Mouse (Mus musculus) gastrocnemius, postnatal 36 days (tissue): ENCODE measurements around the gene Ky. TPM values are rescaled to one million over a fixed set of nuclear protein-coding genes. Genes with fewer than 3 reads are reported as not detected.

ENCODE experiments used
- DNase-seq, 2 experiments: peaks; one replicate each; pipeline ENCODE4 v3.0.0; 2022
- intact Hi-C: fragments of 180-260 bp; cut with DNase I; formaldehyde crosslinking; loops from one replicate; pipeline ENCODE4 v1.15.1; 2025
- total RNA-seq, 2 experiments: library from RNA; stranded (reverse); gene quantifications; 2 replicates each; pipeline ENCODE4 v1.2.3; 2021

Ky gene
- total RNA-seq, 2 experiments from 2014 or later, result 78.9 to 87.7 TPM

DNA sequence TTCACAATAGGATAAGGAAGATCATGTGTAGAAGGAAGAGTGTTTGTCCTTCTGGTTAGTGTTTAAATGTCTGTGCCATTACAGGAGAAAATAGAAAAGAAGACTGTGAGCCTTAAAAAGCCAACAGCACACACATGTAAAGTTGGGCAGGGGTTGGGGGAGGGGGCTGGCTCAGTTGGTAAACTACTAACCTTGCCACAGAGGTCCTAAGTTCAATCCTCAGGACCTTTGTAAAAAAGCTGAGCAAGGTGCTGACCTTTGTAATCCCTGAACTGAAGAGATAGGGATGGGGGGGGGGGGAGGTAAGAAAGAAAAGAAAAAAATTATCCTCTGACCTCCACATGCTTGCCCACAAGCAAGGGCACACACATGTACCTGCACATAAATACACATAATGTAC, 5.8 kb upstream of the Ky start:
- intact Hi-C loops, result loop anchor here (5.0 kb wide), 1 partner anchor 87 kb away; no protein-coding TSS in a partner anchor
- DNase-seq, result no peak

DNA sequence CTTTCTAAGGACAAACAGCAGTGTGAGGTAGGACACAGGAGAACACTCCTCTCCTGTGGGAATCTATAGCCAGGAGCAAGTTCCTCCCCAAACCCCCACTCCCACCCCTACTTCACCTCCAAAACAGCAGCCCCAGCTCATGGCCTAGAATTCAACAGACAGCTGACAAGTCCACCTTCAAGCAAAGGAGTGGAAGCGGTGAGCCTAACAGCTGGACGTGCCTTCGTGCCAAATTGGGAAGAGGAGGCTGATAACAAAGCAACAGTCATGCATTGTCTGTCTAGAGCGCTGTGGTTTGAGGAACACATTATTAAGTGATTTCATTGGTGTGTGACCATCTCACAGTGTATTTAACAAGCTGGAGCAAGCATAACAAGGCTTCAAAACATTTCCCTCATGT, 4.4 kb upstream of the Ky start:
- DNase-seq, result no peak
- intact Hi-C loops, result no loop called here

DNA sequence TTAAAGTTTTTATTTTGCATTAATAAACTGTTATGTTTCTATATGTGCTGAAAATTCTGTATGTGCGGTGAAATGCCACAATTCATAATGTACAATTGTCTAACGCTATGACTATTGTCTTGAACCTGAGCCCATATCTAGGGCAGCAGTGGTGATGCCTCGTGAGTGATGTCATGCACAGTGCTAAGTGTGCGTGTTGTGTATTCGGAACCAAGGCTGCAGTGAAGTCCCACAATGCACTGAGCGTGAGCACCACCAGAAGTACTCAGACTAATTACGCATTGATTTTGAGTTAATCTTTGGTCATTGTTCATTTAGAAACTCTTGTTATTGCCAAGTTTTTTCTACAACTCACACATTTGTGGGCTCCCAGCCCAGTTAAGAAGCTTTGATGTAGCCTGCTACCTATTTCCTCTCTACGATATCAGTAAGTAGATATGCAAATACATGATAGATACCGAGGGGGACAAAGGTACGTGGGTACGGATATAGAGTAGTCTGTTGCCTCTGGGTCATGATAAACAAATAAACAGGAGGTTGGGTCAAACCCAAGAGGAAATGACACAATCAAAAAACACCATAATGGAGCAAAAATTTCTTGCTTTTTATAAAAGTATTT, 3.4 kb upstream of the Ky start:
- intact Hi-C loops, result no loop called here
- DNase-seq, result no peak

DNA sequence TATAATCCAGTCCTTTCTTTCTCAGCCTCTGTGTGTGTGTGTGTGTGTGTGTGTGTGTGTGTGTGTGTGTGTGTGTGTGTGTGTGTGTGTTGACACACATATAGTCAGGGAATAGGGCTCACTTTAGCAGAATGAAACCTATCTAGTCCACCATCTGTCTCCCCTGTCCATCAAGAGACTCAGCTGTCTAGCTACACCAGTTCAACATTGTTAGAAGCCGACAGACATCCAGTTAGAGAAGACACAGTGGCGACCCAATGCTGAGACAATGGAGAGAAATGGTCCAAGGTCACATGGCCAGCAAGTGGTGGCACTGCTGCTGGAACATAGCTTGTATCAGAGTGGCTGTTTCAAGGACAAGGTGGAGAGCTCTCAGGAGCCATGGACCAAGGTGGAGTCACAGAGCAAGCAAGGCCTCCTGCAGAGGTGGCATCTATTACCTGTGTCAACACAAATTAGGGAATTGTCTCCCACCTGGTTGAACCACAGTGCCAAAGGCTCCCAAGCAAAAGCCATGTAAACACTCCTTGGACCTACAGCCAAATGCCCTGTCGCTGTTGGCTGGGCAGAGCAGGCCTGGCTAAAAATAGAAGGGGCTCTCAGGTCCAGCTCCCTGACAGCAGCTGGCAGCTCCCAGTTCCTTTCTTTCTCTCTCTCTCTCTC, 703 bp upstream of the Ky start:
- DNase-seq, result peak in 1 of 2 experiments; percentile 37

DNA sequence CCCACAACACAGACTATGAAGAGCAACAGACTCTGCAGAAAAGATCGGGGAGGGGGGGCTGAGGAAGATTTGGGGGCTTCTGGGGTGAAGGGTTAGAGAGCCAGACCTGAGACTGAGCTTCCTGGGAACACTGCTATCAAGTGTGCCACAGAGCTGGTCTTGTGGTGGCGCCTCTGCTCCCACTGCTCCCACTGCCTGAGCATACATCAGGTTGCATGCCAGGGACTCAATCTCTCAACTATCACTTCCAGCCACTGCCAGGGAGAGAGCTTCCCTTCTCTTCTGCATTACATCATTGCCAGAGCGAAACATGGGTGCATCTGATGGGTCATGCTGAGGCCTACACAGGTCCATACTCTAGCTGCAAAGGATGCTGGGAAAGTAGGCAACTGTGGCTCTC, 2.8 kb downstream of the Ky start:
- DNase-seq, result no peak
- intact Hi-C loops, result no loop called here

More for the DNA sequence above, 703 bp upstream of the Ky start:
- intact Hi-C loops, result no loop called here

DNA sequence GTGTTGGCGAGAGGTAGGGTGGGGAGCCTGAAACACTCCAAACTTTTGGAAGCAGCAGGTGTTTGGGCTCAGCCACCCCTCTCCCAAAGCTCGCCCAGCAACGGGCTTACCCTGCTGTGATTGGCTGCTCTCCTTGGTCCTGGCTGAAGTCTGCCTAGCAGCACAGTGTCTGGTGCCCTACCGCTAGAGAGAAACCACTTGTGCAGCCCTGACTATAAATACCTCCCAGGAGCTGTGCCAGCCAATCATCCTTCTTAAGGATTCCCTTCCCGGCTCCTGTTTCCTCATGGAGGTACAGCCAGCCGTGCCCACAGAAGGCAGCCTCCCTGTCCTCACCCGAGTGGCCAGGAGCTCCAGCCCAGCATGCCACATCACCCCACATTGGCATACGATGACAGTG, 5.9 kb downstream of the Ky start:
- DNase-seq, result peak; percentile 53 to 72
- intact Hi-C loops, result loop anchor here (5.0 kb wide), 1 partner anchor 104 kb away; no protein-coding TSS in a partner anchor

DNA sequence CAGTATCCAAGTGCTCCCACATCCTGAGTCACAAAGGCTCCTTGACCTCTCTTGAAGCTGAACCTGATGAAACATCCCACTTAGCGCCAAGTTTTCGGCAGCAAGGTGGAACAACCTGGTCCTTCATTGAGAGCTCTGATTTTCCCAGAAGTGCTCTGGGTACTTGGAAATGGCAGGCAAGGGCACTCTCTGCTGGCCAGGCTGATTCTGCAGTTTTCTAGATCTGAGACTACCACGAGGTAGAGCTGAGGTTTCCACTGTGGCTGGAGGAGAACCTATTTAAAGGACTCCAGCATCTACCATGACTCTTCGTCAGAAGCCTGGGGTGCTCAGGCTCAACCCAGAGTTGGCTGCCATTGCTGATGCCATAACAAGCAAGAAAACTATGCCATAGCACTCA, 8.0 kb downstream of the Ky start:
- intact Hi-C loops, result loop anchor here (5.0 kb wide), 1 partner anchor 106 kb away; no protein-coding TSS in a partner anchor
- no peak for DNase-seq

DNA sequence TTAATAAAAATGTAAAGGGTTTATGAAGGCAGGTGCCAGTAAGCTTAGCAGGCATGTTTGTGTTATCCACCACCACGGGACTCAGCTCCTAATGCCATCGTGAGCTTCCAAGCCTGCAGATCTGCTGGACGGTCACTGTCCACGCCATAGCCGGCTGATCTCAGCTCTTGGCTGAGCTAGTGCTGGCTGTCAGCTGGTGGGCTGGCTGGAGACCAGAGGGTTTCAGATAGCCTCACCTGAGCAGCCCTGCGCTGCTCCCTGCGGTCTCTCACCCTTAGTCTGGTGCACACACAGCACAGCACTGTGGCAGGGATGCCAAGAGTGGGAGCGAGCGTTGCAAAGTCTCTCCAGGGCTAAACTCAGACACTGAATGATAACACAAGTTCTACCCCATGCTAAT, 12.9 kb downstream of the Ky start:
- intact Hi-C loops, result loop anchor here (5.0 kb wide), 1 partner anchor 96 kb away; no protein-coding TSS in a partner anchor
- DNase-seq, result peak; percentile 59 to 70

DNA sequence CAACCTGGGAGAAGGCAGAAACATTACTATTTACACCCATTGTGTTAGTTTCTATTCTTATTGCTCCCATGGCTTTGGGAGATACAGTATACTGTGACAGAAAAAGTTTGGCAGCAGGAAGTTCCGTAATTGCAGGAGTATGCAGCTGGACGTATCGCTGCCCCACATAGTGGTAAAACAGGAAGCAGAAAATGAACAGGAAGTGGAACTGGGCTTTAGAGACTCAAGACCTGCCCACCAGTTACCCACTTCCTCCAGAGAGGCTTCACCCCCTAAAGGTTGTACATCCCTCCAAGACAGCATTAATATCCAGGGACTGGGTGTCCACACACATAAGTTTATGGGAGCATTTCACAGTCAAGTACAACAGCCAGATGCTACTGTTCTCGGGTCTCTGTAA, 15.8 kb downstream of the Ky start:
- no peak for DNase-seq
- intact Hi-C loops, result no loop called here

DNA sequence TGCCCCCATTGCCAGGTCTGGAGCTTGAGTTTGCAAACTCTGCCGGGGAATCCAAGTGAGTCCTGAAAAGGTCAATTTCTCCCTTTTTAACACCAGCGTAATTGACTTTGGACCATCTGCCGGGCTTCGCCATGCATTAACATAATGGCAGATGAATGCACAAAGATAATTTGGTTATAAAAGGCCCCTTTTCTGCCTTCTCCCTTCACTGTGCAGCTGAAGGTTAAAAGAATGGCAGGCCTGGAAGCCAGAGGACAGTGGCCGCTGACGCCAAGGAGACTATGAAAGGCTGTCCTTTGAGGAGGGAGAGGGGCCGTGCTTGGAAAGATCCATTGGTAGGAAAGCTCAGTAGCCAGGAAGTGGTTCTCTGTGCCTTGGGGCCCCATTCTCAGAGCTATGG, 22.6 kb downstream of the Ky start:
- no peak for DNase-seq
- intact Hi-C loops, result no loop called here

DNA sequence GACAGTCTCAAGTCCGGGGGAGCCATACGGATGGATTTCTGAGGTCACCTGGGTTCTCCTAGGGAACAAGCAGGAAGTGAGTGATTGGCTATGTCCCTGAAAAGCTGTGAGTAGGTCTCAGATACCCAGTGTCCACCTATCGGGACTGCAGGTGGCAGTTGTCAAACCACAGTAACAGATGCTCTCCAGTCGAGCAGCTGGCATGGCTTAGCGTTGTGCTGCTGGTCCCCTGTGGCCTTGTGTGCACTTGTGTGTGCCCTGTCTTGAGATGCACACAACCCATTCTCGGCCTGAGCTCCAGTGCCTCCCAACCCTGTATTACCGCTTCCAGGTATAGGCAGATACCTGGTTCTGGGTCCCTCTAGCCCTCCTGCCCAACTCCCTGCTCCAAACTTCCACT, 23.0 kb downstream of the Ky start:
- DNase-seq, result no peak
- intact Hi-C loops, result no loop called here

DNA sequence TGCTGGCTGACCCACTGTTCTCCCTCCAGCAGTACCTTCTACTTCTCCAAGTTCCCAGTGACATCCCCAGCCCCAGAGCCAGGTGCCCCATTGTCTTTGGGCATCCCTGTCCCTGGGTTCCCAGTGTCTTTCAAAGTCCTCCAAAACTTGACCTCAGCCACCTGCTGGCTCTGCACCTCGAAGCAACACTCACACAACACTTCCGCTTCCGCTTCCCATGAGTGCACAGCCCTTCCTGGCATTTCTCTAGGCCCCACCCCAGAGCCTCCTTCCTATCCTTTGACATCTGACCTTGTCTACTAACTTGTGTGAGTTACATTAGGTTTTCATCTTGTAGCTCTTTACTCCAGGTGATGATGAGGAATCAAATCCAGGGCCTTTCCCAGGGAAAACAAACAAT, 23.5 kb downstream of the Ky start:
- DNase-seq, result no peak
- intact Hi-C loops, result no loop called here

DNA sequence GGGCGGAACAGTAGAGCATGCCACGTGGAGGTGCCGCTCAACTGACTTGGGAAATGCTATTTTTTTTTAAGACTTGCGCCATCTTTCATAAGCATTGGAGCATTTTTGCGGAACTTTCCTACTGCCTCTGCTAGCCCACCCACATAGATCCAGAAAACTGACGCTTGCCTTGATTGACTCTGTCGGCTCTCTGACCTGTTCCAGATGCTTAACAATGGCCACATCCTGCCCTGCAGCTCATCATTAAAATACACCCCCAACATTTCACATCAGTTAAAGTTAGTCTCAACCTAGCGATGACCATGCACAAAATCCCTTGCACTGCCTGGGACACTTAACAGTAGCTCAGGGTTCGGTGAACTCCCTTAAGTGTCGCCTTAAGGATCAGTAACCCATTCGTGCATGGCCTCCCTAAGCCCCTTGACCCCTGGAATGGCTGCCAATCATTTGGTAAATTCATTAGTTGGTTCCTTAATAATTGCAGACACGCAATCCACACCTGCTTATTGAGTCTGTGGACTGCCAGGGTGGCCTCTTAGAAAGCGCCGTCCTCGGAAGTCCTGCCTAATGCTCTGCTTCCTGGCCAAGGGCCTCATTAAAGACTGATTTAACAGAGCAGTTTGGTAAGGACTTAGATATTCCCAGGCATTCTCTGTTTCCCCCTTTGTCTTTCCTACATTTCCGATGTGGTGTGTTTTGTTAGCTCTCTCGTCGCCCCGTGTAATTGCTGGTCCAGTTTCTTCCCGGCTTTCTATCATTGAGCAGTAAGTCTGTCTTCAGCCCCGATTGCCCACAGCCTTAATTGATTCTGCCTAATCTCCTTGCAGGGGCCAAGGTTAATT, 25.7 kb downstream of the Ky start:
- no peak for DNase-seq
- intact Hi-C loops, result no loop called here

DNA sequence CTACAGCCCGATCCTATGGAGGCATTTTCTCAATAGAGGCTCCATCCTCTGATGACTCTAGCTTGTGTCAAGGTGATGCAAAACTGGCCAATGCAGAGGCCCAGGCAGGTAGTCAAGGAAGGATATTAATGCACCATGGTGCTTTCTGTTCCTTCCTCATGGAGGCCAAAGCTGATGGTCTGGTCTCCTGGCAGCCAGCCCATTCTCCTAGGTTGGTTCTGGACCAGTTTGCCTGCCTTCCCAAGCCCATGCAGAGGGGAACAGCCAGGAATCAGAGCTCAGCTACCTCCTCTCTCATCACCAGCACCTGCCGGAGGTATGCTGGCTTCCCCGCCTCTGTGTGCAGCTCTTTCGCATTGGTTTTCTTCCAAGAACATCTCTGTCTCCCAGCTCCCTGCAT, 31.4 kb downstream of the Ky start:
- no peak for DNase-seq
- intact Hi-C loops, result no loop called here

DNA sequence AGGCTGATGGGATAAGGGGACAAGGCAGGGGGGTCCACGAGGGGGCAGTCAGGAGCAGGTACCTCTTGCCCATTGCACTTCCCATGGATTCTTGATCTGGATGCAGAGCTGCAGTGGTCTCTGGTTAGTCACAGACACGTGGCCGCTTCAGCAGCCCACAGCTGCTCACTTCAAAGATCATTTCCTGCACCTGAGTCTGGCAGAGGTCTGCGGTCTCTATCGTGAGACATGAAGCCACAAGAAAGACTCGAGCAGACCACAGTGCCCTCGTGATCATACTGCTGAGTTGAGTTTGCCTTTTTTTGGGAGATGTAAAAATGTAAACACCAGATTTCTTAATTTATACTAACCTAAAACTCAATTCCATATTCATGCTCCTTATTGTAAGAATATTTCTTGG, 34.1 kb downstream of the Ky start:
- DNase-seq, result no peak

DNA sequence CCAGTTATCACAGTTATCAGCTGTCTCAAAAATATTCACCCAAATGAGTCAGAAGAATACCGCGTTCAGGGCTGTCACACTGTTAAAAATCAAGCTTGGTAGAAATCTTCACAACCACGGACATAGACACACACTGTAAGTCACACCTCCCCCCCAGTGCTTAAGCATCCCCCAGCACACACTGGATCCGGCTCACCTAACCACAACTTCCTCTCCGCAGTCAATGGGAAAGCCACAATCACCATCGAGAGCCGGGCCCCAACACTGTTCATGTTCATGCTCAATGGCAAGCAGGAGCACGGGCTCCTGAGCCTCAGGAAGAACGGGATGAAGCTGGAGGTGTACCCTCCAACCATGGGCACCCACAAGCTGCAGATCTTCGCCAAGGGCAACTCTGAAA, 36.1 kb downstream of the Ky start:
- no peak for DNase-seq
- intact Hi-C loops, result no loop called here

More for the DNA sequence above, 34.1 kb downstream of the Ky start:
- intact Hi-C loops, result no loop called here

DNA sequence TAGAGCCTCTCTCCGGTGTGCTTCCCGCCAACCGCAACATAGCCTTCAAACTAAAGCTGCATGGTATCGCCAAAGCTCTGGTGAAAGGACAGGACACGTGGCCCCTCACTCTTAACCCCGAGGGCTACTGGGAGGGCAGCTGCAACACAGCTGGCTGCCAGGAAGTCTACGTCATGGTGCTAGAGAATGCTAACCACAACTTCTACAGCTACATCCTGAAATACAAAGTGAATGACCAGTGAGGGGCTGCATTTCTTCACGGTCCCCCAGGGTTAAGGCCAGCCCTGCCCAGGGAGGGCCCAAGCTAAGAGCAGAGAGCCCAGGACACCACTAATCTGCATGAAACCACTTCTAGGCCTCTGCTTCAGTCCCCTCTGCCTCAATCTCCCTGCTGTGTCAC, 37.0 kb downstream of the Ky start:
- intact Hi-C loops, result no loop called here
- DNase-seq, result peak in 1 of 2 experiments; percentile 11

DNA sequence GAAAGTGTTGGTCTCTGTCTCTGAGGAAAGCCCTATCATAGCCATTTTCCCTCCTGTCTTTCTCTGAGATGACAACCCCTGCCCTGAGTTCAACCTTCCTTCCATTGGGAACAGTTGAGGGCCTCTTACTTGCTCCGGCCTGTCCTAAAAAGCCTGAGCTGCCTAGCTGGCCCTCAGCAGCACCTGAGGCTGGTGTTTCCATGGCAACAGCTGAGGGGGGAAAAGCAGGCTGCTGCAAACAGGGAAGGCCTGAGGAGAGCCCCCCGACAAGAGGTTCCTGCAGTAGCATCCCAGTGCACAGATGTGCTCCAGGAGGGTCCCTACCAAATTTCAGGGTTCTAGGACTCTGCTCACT, 38.2 kb downstream of the Ky start:
- no peak for DNase-seq
- intact Hi-C loops, result no loop called here

DNA sequence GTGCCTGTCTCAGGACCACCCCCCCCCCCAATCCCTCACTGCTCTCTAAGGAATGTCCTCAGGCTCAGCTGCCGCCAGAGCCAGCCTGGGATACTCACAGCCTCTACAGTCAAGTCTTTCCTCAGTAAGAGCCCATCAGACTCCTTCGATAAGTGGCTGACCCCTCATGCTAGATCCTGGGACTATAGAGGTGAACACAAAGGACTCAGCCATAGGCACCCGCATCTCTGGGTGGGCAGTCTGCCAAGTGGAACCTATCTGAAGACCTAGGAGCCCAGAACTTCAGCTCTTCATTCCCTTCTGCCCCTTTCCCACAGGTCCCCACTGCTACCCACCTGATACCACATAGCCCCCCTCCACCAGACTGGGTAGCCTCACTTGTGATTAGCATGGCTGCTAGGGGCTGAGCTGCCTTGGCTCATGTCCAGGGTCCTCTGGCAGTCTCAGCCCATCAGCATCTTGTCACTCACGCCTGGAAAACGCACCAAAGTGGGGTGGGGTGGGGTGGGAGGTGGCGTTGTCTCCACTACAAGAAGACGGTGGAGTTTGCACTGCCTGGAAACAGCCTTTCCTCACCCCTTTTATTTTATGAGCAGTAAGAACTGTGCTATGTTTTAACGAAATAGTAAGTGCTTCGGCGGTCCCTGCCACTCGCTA, 38.7 kb downstream of the Ky start:
- intact Hi-C loops, result no loop called here
- peak in 1 of 2 experiments; percentile 15 for DNase-seq

DNA sequence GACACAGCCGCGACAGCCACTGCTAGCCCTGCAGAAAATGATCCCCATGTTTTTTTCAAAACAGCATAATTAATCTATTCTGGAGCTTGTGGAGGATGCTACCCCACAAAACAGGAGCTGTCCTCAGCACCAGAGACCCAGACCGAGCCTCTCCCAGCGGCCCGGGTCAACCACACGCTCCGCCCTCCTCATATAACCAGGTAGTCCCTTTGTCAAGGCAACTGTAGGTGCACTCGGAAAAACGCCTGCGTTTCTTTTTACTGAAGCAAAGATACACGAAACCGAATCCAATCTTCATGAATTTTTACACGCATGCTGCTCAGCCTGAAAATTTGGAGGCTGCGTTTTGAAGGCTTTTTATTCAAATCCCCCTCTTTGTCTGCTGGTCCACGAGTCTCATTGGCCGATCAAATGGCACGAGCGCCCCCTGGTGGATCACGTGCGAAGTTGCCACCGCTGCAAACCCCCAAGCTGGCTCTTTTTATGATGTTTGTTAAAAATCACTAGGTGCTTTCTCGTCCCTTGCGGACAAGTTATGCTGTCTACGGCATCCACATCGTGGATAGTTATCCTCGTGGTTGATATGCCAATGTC, 39.3 kb downstream of the Ky start:
- peak; percentile 60 to 69 for DNase-seq
- intact Hi-C loops, result loop anchor here (5.0 kb wide), 2 partner anchors 143 to 188 kb away; no protein-coding TSS in a partner anchor
